Mouse (Mus musculus) intestine, embryonic 15.5 days (tissue): ENCODE data around the gene Tmem115. TPM values are rescaled to one million over a fixed set of nuclear protein-coding genes. Genes with fewer than 3 reads are reported as not detected.
"Not testable (repeated sequence)": the region's sequence is repeated elsewhere in the genome, so short reads cannot be mapped to it uniquely, and the experiment has no call there.

Experiments used
- ATAC-seq: fragments of 200-750 bp; cut with Nextera tagmentation; 2 replicates; pipeline ENCODE4 v1.8.0; 2017; ENCODE audit warnings: moderate TSS enrichment, moderate library complexity
- H3K27ac ChIP-seq: fragments of 300-500 bp; sonication (generic); 2 replicates; pipeline ENCODE4 v1.5.1; 2015; ENCODE audit warnings: mild to moderate bottlenecking, inconsistent platforms
- H3K27me3 ChIP-seq: fragments of 300-500 bp; sonication (generic); replicated peaks from 2 replicates; pipeline ENCODE4 v1.6.1; 2015; ENCODE audit warnings: inconsistent platforms
- H3K36me3 ChIP-seq: fragments of 300-500 bp; sonication (generic); 2 replicates; pipeline ENCODE4 v1.6.1; 2015; ENCODE audit warnings: inconsistent platforms
- H3K4me1 ChIP-seq: fragments of 300-500 bp; sonication (generic); replicated peaks from 2 replicates; pipeline ENCODE4 v1.6.1; 2015; ENCODE audit warnings: inconsistent platforms
- H3K4me2 ChIP-seq: fragments of 300-500 bp; sonication (generic); replicated peaks from 2 replicates; pipeline ENCODE4 v1.6.1; 2015; ENCODE audit warnings: mild to moderate bottlenecking, inconsistent platforms
- H3K4me3 ChIP-seq: fragments of 300-500 bp; sonication (generic); replicated peaks from 2 replicates; pipeline ENCODE4 v1.5.1; 2015; ENCODE audit warnings: inconsistent platforms
- H3K9ac ChIP-seq: fragments of 300-500 bp; sonication (generic); 2 replicates; pipeline ENCODE4 v1.6.1; 2015; ENCODE audit warnings: inconsistent platforms
- H3K9me3 ChIP-seq: fragments of 300-500 bp; sonication (generic); 2 replicates; pipeline ENCODE4 v1.6.1; 2016; ENCODE audit warnings: inconsistent platforms
- WGBS: fragments of 180-500 bp; shearing (Covaris S2); methylation state at CpG from one replicate; pipeline ENCODE4 v1.1.7; 2015; 5-methylcytosine and 5-hydroxymethylcytosine counted together
- polyA plus RNA-seq: library from polyadenylated mRNA; unstranded; fragments of >200 nt; fragmentation: Nextera tagmentation; extraction: Ambion mirVana; gene quantifications from 2 replicates; pipeline ENCODE4 v1.2.1, GENCODE M21; 2015

Tmem115 gene
- polyA plus RNA-seq, 1 experiment from 2014 or later, result 42.2 TPM

GRCm38 (mm10) chr9:107553541-107554318, 20.0 kb downstream of the Tmem115 start:
- no peaks in the 10 kb centered on the region for H3K9me3 ChIP-seq
- peak; percentile 46 for ATAC-seq
- WGBS, result 4% methylated on average over 37 of the region's 37 CpGs
- peak overlapping the region; percentile 70 for H3K9ac ChIP-seq
- H3K4me3 ChIP-seq, result peak overlapping the region; percentile 76
- H3K36me3 ChIP-seq, result peaks cover 16% of the 10 kb centered on the region
- peaks cover 38% of the 10 kb centered on the region for H3K4me1 ChIP-seq
- H3K27ac ChIP-seq, result peak overlapping the region; percentile 89
- peak overlapping the region; percentile 97 for H3K4me2 ChIP-seq
- H3K27me3 ChIP-seq, result no peaks in the 10 kb centered on the region

- peaks cover 38% of the 10 kb centered on the region for H3K4me1 ChIP-seq
- peak; percentile 91 for ATAC-seq
- H3K9ac ChIP-seq, result peak overlapping the region; percentile 82
- H3K9me3 ChIP-seq, result no peaks in the 10 kb centered on the region
- peak overlapping the region; percentile 76 for H3K4me3 ChIP-seq
- peak overlapping the region; percentile 97 for H3K4me2 ChIP-seq
- no peaks in the 10 kb centered on the region for H3K27me3 ChIP-seq
- H3K27ac ChIP-seq, result peak overlapping the region; percentile 96
- WGBS, result under 1% methylated on average over 53 of the region's 53 CpGs
- H3K36me3 ChIP-seq, result peaks cover 21% of the 10 kb centered on the region
These were observed 20.6 kb downstream of the Tmem115 start for GRCm38 (mm10) chr9:107554319-107554825.

- Histone ChIP-seq H3K27me3 (no peaks in the 10 kb centered on the region), H3K9me3 (no peaks in the 10 kb centered on the region), H3K4me2 (peak overlapping the region; percentile 97), H3K9ac (peak overlapping the region; percentile 82), H3K4me3 (peak overlapping the region; percentile 76), H3K4me1 (peaks cover 38% of the 10 kb centered on the region), H3K27ac (peak overlapping the region; percentile 96), H3K36me3 (peaks cover 27% of the 10 kb centered on the region)
- ATAC-seq, result peak; percentile 39
- under 1% methylated on average over 23 of the region's 23 CpGs for WGBS
These were observed 21.3 kb downstream of the Tmem115 start for GRCm38 (mm10) chr9:107555031-107555457.

- H3K4me2 ChIP-seq, result peak overlapping the region; percentile 97
- H3K9ac ChIP-seq, result peak overlapping the region; percentile 82
- H3K9me3 ChIP-seq, result no peaks in the 10 kb centered on the region
- H3K27ac ChIP-seq, result peak overlapping the region; percentile 96
- 32% methylated on average over 2 of the region's 2 CpGs for WGBS
- H3K36me3 ChIP-seq, result peaks cover 29% of the 10 kb centered on the region
- H3K27me3 ChIP-seq, result no peaks in the 10 kb centered on the region
- peaks cover 34% of the 10 kb centered on the region for H3K4me1 ChIP-seq
- no peak for ATAC-seq
- peak overlapping the region; percentile 76 for H3K4me3 ChIP-seq
These were observed 22.0 kb downstream of the Tmem115 start for GRCm38 (mm10) chr9:107555701-107556100.

GRCm38 (mm10) chr9:107556346-107556745, 22.6 kb downstream of the Tmem115 start:
- ATAC-seq, result no peak
- peak overlapping the region; percentile 97 for H3K4me2 ChIP-seq
- H3K9me3 ChIP-seq, result no peaks in the 10 kb centered on the region
- peak overlapping the region; percentile 76 for H3K4me3 ChIP-seq
- peaks cover 29% of the 10 kb centered on the region for H3K4me1 ChIP-seq
- H3K9ac ChIP-seq, result peak overlapping the region; percentile 82; the same call in 1 of the 2 replicates
- H3K27ac ChIP-seq, result peak overlapping the region; percentile 96; the same call in 1 of the 2 replicates
- H3K36me3 ChIP-seq, result peaks cover 34% of the 10 kb centered on the region
- WGBS, result 56% methylated on average over 3 of the region's 3 CpGs
- no peaks in the 10 kb centered on the region for H3K27me3 ChIP-seq

GRCm38 (mm10) chr9:107563029-107563581, 29.4 kb downstream of the Tmem115 start, which contains the start of gene Tusc2:
Tusc2 (plus strand) TSS chr9:107563255.
- peak within 1 kb of the TSS; percentile 81 for H3K4me2 ChIP-seq
- H3K36me3 ChIP-seq, result peaks cover 30% of the 10 kb centered on the region
- H3K27me3 ChIP-seq, result no peaks in the 10 kb centered on the region
- peak within 1 kb of the TSS; percentile 87 for H3K9ac ChIP-seq
- H3K4me3 ChIP-seq, result peak within 1 kb of the TSS; percentile 95
- ATAC-seq, result peak; percentile 95
- under 1% methylated on average over 46 of the region's 46 CpGs for WGBS
- no peaks in the 10 kb centered on the region for H3K9me3 ChIP-seq
- H3K4me1 ChIP-seq, result peaks cover 33% of the 10 kb centered on the region
- H3K27ac ChIP-seq, result 0 out of 2 replicates have a peak within 1 kb of the TSS, but pooled peaks have one; percentile 25

GRCm38 (mm10) chr9:107565556-107565955, 31.8 kb downstream of the Tmem115 start:
- Histone ChIP-seq H3K4me1 (peaks cover 41% of the 10 kb centered on the region), H3K36me3 (peaks cover 17% of the 10 kb centered on the region), H3K4me2 (0 out of 2 replicates have a peak overlapping the region, but pooled peaks have one; percentile 1)
- not testable (repeated sequence) for H3K4me3 ChIP-seq, H3K27ac ChIP-seq, H3K9ac ChIP-seq, H3K9me3 ChIP-seq, H3K27me3 ChIP-seq, ATAC-seq
- WGBS, result 50% methylated on average over 5 of the region's 5 CpGs

- H3K4me2 ChIP-seq, result no peak overlapping the region; the same call in 1 of the 2 replicates
- H3K27ac ChIP-seq, result peak overlapping the region; percentile 83
- no peak overlapping the region for H3K4me3 ChIP-seq
- no peak overlapping the region for H3K9ac ChIP-seq
- peaks cover 14% of the 10 kb centered on the region for H3K36me3 ChIP-seq
- H3K27me3 ChIP-seq, result no peaks in the 10 kb centered on the region
- no peak for ATAC-seq
- 51% methylated on average over 15 of the region's 15 CpGs for WGBS
- peaks cover 46% of the 10 kb centered on the region for H3K4me1 ChIP-seq
- no peaks in the 10 kb centered on the region for H3K9me3 ChIP-seq
These were observed 32.4 kb downstream of the Tmem115 start for GRCm38 (mm10) chr9:107566041-107566709.

- H3K4me2 ChIP-seq, result 0 out of 2 replicates have a peak overlapping the region, but pooled peaks have one; percentile 18
These were observed 33.1 kb downstream of the Tmem115 start for GRCm38 (mm10) chr9:107566855-107567254.

GRCm38 (mm10) chr9:107567702-107568319, 34.1 kb downstream of the Tmem115 start, which contains the start of gene Hyal2:
Hyal2 (plus strand) TSS chr9:107567945.
- Histone ChIP-seq H3K9ac (peak within 1 kb of the TSS; percentile 69), H3K27me3 (no peaks in the 10 kb centered on the region), H3K36me3 (peaks cover 20% of the 10 kb centered on the region), H3K4me1 (peaks cover 60% of the 10 kb centered on the region), H3K4me2 (peak within 1 kb of the TSS; percentile 72), H3K4me3 (peak within 1 kb of the TSS; percentile 70), H3K9me3 (no peaks in the 10 kb centered on the region), H3K27ac (peak within 1 kb of the TSS; percentile 83)
- WGBS, result 12% methylated on average over 17 of the region's 18 CpGs
- ATAC-seq, result no peak

More at GRCm38 (mm10) chr9:107566855-107567254, 33.1 kb downstream of the Tmem115 start:
- Histone ChIP-seq H3K4me1 (peaks cover 53% of the 10 kb centered on the region), H3K36me3 (peaks cover 12% of the 10 kb centered on the region), H3K9ac (no peak overlapping the region), H3K27ac (peak overlapping the region; percentile 83), H3K9me3 (no peaks in the 10 kb centered on the region), H3K27me3 (no peaks in the 10 kb centered on the region), H3K4me3 (no peak overlapping the region)
- WGBS, result 54% methylated on average over 3 of the region's 3 CpGs
- no peak for ATAC-seq
